Mouse (Mus musculus) monocyte, adult 2 months (primary cell): ENCODE data around the gene Rrn3.
"Not testable (repeated sequence)": the region's sequence is repeated elsewhere in the genome, so short reads cannot be mapped to it uniquely, and the experiment has no call there.

Source experiments
- DNase-seq, 2 experiments: peaks; one replicate each; pipeline ENCODE4 v3.0.0; 2022; ENCODE audit warnings: low spot score in 2 of 2, low read depth in 1 of 2

The Rrn3 gene

DNA sequence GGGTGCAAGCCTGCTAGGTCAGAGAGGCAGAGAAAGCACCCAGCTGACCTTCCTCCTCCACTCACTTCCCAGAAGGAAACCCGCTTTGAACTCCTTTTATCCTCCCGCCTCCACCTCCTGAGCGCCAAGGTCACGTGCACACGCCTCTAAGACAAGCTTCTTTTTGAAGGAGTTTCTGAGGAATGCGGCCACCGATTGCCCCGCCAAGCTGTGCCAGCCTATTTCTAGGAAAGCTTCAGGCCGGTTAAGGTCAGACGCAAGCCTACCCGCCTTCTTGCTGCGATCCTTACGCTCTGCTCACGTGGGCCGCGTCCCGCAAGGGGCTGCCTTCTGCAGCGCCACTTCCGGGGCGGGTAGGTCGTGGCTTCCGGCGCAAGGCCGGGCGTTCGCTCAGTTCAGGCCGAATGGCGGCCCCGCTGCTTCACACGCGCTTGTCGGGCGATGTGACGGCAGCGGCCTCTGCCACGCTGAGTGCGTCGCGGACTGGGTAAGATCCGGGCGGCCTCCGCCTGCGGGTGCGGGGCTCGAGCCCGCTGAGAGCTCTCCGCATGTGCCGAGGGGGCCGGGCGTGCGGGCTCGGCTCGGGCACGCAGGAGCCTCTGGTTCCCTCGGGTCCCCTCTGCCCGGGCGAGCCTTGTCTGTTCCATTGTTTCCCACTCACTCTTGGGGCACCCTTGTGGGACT is at the start of gene Rrn3:
TSS of gene Rrn3 (plus strand) at position 356 of the 684 bp plus-strand sequence.
- DNase-seq: peak; percentile 63 to 83

DNA sequence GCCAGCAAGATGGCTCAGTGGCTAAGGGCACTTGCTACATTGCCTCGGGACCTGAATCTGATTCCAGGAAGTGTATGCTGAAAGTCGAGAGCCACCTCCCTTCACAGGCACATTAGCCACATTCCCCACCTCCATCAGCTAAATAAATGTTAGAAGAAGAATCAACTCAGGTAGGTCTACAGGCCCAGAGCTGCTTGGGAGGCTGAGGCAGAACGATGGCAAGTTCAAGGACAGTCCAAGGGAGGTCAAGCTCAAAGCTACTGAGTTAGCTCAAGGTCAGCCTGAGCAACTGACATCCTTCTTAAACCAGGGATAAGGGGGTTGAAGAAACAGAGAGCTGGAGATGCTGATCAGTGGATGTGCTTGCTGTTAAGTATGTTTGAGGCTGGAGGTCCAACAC is 47.7 kb upstream of the Rrn3 start:
- DNase-seq: no peak

DNA sequence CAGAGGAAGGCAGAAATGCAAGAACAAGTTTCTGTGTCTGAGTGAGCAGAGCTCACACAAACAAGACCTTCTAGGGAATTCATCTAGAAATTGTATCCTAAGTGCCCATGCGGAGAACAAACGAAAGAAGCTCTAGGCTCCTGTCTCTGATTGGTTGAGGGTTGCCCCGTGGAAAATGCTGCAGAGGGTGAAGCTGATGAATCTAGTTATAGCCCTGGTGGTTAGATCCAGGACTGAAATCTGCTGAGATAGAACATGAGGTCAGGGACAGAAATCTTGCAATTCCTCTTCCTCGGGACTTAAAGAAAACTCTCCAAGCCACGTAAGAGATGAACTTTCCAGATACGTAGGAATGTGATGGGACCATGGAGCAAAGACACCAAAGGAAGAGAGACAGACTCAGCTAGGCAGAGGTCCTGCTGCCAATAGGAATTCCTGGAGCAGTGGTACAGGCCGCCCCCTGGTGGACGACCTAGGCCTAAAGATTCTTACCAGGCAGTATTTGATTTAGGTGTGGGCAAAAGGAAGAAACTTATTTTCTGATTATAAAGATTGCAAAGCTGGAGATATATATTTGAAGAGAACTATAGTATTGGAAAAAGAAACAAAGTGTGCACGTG is 46.9 kb upstream of the Rrn3 start:
- DNase-seq: peak in 1 of 2 experiments; percentile 32

DNA sequence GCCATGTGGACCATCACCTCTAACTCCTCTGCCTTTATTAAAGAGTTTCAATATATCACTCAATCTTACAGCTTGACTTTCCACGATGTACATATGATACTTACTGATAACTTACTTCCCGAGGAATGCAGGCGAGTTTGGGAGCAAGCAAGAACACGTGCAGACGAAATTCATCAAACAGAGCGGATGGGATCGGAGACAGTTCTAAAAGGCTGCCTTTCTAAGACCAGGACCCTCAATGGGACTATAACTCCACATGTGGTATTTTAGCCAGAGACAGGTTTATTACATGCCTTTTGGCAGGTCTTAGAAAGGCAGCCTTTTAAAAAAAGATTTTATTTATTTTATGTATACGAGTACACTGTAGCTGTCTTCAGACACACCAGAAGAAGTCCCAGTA is 44.5 kb upstream of the Rrn3 start:
- DNase-seq: no peak

DNA sequence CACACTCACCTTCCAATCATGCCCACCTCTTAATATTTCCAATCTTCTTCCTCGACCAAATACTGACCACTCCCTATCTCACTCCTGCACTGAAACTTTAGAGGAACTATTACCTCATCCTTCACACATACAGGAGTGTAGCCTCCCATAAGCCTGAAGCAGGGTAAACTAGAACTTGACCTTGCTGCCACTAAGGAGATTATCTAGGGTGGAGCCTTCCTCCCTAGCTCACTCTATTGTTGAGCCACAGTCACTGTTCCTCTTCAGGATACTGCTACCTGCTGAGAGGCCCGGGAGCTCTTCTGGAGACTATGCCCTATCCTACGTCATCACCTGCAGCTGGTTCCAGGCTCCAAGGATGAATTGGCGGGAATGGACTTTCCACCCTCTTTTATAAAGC is 41.5 kb upstream of the Rrn3 start:
- DNase-seq: not testable (repeated sequence)

DNA sequence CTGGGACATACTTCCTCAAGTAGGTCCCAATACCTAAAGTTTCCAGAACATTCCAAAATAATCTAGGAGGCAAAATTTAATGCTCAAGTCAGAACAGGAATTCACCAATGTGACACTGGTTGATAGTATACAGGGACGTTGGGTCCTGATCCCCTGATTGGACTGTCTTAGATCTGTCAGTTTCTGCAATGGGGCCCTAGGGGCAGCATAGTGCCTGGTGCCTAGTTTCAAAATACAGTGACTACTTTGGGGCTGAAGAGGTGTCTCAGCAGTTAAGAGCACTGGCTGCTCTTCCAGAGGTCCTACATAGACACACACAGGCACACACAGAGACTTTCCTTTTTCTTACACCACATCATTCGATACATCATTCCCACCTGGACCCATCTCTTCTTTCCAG is 39.7 kb upstream of the Rrn3 start:
- DNase-seq: no peak

DNA sequence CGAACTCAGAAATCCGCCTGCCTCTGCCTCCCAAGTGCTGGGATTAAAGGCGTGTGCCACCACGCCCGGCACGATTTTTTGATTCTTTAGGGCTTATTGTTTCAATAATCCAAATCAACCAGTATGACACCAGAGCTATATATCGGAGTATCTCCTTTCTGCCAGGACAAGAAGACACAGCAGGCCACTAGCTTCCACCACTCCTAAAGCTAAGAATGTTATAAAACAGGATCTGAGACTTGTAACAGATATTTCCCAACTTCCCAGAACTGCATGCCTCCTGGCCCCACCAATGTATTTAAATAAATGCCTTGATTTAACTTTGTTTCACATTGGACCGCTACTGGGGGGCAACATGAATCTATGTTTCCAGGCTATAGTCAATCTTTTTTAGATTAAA is 32.8 kb upstream of the Rrn3 start:
- DNase-seq: no peak

DNA sequence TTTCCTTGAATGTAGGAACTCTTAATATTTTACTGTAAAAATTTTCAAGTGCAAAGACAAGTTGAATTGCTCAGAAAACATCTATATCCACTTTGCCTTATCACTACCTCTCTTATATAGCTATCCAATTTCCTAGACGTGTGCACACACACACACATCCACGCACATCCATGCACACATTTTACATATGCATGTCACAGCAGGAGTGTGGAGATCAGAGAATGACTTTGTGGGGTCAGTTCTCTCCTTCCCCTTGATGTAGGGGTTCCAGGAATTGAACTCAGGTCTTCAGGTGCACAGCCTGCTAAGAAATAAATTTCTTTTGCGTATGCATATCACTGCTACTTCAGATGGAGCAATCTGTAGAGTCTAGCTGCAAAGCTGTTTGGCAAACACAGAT is 32.4 kb upstream of the Rrn3 start:
- DNase-seq: no peak

DNA sequence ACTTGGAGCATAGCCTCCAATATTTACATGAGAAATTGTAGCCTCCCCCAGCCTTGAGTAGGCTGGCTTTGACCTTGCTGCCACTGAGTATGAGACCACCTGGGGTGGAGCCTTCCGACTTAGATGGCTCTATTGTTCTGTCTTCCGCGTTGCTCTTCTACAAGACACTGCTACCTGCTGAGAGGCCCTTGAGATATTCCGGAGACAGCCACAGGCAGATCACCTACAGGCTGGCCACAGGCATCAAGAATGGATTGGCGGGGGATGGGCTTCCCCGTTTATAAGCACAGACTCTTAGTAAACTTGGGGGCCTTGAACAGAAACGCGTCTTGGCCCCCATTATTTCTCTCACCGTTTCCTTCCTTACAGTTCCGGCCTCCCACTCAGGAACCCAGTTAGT is 31.7 kb upstream of the Rrn3 start:
- DNase-seq: not testable (repeated sequence)

DNA sequence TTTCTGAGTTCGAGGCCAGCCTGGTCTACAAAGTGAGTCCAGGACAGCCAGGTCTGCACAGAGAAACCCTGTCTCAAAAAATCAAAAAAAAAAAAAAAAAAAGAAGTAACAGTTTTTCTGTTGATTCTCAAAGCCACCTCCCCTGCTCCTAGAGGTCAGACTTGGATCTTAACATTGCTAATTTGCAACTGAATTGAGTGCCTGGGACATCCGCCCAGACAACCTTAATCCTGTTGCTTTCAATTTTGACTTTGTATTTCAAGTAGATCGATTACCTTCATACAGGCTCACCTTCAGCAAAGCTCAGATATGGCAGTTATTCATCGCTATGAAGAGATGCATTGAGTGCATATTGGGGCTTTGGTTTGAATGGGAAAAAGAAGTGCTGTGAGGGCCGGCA is 31.2 kb upstream of the Rrn3 start:
- no peak for DNase-seq

DNA sequence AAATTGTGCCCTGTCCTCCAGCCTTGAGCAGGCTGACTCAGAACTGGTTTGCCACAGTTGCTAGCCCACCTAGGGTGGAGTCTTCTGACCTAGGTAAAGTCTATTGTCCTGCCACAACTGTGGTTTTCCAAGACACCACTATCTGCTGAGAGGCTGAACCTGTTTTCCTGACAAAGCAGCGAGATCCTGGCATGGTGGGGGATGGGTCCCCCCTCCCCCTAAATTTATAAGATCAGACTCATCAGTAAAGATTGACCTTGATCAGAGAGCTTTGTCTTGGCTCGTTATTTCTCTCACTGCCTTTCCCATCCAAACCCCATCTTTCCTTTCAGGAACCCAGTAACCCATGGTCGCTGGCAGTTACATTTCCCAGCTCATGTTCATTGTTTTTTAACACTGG is 30.5 kb upstream of the Rrn3 start:
- no peak for DNase-seq

DNA sequence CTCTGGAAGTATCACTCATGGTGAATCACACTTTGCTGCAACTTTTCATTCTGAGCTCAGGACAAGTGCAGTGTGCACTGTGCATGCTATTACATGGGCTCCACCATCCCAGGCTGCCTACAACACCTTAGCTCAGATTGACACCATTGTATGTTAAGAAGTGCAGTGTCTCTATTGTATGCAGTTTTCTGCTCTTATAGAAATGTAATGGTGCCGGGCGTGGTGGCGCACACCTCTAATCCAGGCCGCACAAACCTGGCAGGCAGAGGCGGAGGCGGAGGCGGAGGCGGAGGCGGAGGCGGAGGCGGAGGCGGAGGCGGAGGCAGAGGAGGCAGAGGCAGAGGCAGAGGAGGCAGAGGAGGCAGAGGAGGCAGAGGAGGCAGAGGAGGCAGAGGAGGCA is 29.9 kb upstream of the Rrn3 start:
- DNase-seq: no peak

DNA sequence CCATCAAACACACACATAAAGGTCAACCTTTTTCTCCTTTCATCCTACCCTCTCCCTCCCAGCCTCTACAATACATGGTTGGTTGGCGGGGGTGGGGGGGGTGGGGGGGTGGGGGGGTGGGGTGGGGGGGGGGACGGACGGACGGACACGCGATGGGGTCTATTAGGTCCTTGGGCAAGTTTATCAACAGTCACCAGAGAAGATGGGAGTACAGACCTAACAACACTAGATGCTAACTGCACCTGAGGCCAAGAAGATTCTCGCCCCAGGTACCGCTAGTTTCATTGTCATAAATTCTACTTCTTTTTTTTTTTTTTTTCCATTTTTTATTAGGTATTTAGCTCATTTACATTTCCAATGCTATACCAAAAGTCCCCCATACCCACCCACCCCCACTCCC is 26.5 kb upstream of the Rrn3 start:
- DNase-seq: no peak

DNA sequence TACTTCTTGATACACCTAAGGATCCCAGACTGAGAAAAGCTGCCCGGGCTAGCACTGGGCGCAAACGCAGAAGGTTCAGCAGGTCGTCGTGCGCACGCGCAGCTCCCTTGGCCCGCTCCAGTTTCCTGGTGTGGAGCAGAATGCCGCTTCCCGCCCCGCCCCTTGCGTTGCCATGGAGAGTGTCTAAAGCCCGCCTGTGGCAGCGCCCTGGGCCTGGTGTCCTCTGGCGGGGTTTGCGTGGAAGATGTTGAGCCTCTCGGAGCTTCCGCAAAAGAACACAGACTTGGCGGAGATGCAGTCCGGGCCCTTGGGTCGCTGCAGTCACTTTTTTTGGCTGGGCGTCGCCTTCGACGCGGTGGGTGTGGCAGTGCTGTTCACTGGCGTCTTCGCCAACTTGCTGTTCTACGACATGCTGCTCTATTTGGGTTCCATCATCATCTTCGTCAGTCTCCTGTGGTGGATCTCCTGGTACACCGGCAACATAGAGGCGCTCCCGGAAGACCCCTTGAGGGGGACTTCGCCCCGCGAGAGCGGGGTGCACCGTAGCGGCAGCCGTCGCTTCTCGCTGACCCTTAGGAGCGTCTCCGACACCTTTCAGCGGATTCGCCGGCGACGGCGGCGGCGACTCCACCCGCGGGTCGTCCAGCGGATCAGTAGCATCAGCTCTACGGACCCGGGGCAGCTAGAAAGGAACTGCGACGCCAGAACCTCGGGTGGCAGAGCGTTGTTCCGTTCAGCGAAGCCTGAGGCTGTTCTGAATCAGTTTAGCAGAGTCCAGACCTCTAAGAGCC is 25.9 kb upstream of the Rrn3 start:
- DNase-seq: peak; percentile 95 to 96

DNA sequence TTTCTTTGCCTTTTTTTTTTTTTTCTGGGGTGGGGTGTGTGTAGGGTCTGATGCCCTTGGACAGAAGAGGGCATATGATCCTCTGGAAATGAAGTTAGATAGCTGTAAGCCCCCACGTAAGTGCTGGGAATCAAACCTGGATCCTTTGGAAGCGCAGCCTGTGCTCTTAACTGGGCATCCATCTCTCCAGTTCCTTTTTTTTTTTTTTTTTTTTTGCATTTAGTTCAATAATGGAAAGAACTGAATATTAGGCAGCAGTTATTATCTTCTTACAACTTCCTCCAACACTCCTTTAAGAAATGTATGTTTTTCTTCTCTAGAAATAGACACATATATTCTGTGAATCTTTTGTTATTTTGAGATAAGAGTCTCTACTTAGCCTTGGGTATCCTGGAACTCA is 22.7 kb upstream of the Rrn3 start:
- DNase-seq: no peak

DNA sequence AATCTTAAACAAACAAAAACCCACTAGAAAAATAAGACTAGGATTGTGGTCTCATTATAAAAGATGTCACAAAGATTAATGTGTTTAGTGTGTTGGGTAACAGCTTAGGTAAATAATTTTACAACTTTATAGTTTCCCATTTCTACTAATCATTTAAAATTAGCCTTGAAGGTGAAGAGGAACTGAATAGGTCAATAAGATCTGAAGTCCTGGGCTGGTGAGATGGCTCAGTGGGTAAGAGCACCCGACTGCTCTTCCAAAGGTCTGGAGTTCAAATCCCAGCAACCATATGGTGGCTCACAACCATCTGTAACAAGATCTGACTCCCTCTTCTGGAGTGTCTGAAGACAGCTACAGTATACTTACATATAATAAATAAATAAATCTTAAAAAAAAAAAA is 17.7 kb upstream of the Rrn3 start:
- DNase-seq: not testable (repeated sequence)

DNA sequence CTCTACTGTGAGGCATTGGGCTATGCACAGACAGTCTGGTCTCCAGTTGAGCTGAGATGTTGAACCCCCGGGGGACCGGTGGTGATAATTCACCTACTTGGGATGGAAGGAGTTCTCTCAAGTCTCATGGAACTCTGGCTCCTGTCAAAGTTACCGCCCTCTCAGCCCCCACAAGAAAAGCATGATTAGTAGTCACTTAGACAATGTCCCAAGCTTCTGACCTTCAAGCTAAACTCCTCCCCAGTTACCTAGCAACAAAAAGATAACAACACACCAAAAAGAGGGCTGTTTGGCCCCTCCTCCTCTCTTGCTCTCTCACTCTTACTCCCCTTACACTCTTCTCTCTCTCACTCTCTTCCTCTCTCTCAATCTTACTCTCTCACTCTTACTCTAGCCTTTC is 16.0 kb upstream of the Rrn3 start:
- no peak for DNase-seq

DNA sequence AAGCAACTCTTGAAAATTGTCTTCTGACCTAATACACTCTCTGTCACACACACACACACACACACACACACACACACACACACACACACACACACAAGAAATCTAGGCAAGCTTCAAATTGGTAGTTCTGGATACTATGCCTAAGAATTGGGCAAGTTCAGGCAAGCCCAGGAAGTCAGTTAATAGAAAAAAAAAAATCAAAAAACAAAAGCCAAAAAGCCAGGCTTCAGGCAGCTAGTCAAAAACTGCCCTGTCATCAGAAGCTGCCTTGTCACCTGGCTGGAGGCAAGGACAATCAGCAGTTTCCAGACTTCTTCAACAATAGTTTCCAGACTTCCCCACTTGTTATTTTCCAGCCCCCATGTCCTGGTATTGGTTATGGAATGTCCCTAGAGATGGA is 14.1 kb upstream of the Rrn3 start:
- no peak for DNase-seq

DNA sequence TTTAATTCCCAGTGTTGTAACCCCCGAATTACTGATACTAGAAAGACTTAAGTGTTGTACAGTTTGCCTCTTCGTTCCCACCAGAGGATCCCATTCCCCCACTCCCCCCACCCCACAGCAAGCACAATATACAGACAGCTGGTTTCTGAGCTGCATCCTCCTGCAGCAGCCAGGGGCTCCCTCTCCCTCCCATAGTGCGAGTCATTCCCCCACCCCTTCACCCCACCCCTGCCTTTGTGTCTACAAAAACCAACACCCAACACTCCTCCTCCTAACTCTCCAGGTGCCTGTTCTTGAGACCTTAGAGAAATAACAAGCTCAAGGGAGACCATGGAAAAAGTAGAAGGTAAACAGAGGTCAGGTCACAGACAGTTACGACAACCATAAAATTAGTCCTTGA is 8.9 kb upstream of the Rrn3 start:
- DNase-seq: not testable (repeated sequence)

DNA sequence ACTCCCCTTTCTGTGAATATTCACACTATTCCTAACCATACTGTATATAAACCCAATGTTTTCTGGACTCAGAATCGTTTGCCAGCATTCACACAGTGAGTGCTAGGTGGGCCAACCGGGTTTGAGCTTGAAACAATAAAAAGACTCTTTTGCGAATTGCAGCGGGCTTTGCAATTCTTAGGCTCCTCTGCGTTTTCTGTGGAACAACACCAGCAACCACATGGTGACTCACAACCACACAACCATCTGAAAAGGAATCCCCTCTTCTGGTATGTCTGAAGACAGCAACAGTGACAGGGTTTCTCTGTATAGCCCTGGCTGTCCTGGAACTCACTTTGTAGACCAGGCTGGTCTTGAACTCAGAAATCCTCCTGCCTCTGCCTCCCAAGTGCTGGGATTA is 8.5 kb upstream of the Rrn3 start:
- DNase-seq: not testable (repeated sequence)

DNA sequence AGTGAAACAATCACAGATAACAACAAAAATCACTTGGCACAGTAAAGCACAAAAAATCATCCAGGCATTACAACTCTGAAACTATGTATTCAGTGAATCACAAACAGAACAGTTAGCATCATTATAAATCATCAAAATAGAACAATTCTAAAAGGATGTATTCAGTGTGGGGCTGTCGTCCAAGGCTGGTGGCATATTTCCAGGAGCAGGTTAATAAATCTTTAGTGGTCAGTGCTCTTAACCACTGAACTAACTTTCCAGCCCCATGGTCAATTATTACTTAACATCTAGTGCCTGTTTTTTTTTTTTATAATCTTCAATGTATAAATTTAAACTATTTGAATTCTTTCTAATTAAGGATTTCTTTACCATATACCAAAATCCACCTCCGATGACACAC is 6.5 kb upstream of the Rrn3 start:
- DNase-seq: not testable (repeated sequence)

DNA sequence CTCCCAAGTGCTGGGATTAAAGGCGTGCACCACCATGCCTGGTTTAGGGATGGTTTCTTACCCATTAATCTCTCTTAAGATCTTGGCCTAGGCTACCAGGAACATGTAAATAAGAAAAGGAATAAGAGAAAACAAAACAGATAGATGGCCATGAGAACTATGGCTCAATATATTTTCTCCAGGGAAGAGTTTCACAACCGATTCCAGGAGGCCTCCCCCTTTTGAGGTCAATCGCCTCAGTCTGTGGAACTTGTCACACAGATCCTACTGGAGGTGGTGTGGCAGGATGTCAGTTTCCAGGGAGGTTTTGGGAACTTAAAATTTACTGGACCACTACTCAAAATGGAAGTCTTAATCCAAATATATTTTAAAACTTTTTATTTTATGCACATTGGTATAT is 5.9 kb upstream of the Rrn3 start:
- DNase-seq: not testable (repeated sequence)
